Mouse (Mus musculus) heart, postnatal 0 days (tissue): ENCODE results near the gene Ndufv1.
A peak's percentile ranks its signal among the peaks of the same experiment; 100 is the strongest.

ENCODE experiments used
- CTCF ChIP-seq: IDR thresholded peaks from 2 replicates; pipeline ENCODE4 v1.5.1; 2016; ENCODE audit warnings: antibody characterized with exemption, control low read depth, low read depth
- EP300 ChIP-seq: IDR thresholded peaks from 2 replicates; pipeline ENCODE4 v1.6.1; 2016; ENCODE audit warnings: antibody characterized with exemption, low read depth

DNA sequence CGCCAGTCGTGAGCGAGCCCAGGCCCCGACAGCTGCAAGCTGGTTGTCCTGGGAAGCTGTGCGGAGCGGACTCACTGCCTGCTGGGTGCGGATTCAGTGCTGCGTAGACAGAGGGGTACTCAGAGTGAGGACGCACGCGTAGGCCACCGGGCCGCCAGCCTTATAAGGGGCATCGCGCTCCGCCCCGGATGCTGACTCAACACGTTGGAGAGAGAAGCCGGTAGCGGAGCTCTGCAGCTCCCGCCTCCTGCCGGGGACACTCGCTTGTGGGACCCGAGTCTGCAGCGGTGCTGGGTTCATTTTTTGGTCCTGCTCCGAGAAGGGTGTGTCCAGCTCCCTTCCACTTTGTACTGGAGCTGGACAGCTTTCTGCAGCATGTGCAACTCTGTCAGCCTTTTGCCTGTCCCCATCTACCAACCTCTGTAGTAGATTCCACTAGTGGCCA, 25.2 kb upstream of the Ndufv1 start, which contains the start of gene Gstp1:
- peak; percentile 24 for TF ChIP-seq CTCF
- no peak for TF ChIP-seq EP300
